Mouse (Mus musculus) hindbrain, embryonic 16.5 days (tissue): ENCODE measurements around the gene Vmn1r38. TPM values are rescaled to one million over a fixed set of nuclear protein-coding genes. Genes with fewer than 3 reads are reported as not detected.
"Not testable (repeated sequence)": the region's sequence is repeated elsewhere in the genome, so short reads cannot be mapped to it uniquely, and the experiment has no call there.

Experiments used
- ATAC-seq: fragments of 200-750 bp; cut with Nextera tagmentation; 2 replicates; pipeline ENCODE4 v1.8.0; 2017; ENCODE audit warnings: moderate TSS enrichment, moderate library complexity
- H3K27ac ChIP-seq: fragments of 300-500 bp; sonication (generic); 2 replicates; pipeline ENCODE4 v1.5.1; 2014; ENCODE audit warnings: low read depth, mild to moderate bottlenecking, control low read depth, low read length, moderate library complexity
- H3K27me3 ChIP-seq: fragments of 300-500 bp; sonication (generic); replicated peaks from 2 replicates; pipeline ENCODE4 v1.6.1; 2014; ENCODE audit warnings: low read length; ENCODE audit not compliant: control insufficient read depth, insufficient read depth
- H3K36me3 ChIP-seq: fragments of 300-500 bp; sonication (generic); 2 replicates; pipeline ENCODE4 v1.6.1; 2014; ENCODE audit warnings: mild to moderate bottlenecking, low read length, moderate library complexity, mixed read lengths; ENCODE audit not compliant: control insufficient read depth, insufficient read depth
- H3K4me1 ChIP-seq: fragments of 300-500 bp; sonication (generic); 2 replicates; pipeline ENCODE4 v1.6.1; 2014; ENCODE audit warnings: low read depth, low read length; ENCODE audit not compliant: control insufficient read depth, insufficient read depth
- H3K4me2 ChIP-seq: fragments of 300-500 bp; sonication (generic); 2 replicates; pipeline ENCODE4 v1.6.1; 2014; ENCODE audit warnings: mild to moderate bottlenecking, low read length, control low read depth, moderate library complexity
- H3K4me3 ChIP-seq: fragments of 300-500 bp; sonication (generic); 2 replicates; pipeline ENCODE4 v1.5.1; 2014; ENCODE audit warnings: mild to moderate bottlenecking, low read length, control low read depth, moderate library complexity
- H3K9ac ChIP-seq: fragments of 300-500 bp; sonication (generic); 2 replicates; pipeline ENCODE4 v1.6.1; 2014; ENCODE audit warnings: low read depth, mild to moderate bottlenecking, control low read depth, low read length, moderate library complexity
- H3K9me3 ChIP-seq: fragments of 300-500 bp; sonication (generic); 2 replicates; pipeline ENCODE4 v1.6.1; 2014; ENCODE audit warnings: mild to moderate bottlenecking, low read length, moderate library complexity; ENCODE audit not compliant: control insufficient read depth
- WGBS: fragments of 180-500 bp; shearing (Covaris S2); extraction: QIAGEN DNeasy Blood & Tissue Kit; methylation state at CpG from one replicate; pipeline ENCODE4 v1.1.7; 2014; 5-methylcytosine and 5-hydroxymethylcytosine counted together
- polyA plus RNA-seq: library from polyadenylated mRNA; unstranded; fragments of >200 nt; fragmentation: Nextera tagmentation; extraction: Ambion mirVana; gene quantifications from 2 replicates; pipeline ENCODE4 v1.2.1, GENCODE M21; 2015

Vmn1r38 gene
- polyA plus RNA-seq: not detected in 2 replicates

DNA sequence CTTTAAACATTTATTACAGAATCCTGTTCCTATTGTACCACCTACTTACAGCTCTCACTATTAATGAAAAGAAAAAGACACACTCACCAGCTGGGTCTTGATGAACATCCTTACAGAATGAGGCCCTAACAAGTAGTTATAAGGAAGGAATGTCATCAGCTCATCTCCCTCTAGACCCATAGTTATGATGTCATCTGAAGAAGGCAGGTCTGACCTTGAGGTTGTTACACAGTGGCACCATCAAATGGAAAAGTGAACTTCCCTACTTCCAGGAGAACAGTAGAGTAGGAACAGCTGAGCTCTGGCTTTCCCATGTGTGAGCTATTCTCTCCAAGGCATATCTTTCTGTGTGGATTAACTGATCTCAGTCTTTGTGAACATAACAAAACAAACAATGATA is at the start of gene Vmn1r38:
Vmn1r38 (minus strand) TSS at position 101 of the 400 bp plus-strand sequence.
- not testable (repeated sequence) for H3K9ac ChIP-seq, H3K36me3 ChIP-seq, H3K9me3 ChIP-seq, H3K27me3 ChIP-seq, H3K4me2 ChIP-seq, H3K27ac ChIP-seq, H3K4me1 ChIP-seq, H3K4me3 ChIP-seq, ATAC-seq

DNA sequence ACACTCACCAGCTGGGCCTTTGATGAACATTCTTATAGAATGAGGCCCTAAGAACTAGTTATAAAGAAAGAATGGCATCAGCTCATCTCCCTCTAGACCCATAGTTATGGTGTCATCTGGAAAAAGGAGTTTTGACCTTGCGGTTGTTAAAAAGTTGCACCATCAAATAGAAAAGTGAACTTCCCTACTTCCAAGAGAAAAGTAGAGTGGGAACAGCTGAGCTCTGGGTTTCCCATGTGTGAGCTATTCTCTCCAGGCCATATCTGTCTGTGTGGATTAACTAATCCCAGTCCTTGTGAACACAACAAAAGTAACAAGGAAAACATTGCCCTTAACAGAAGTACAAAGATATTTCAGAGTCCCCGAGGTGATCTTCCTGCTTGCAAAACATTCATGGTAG is 28.1 kb upstream of the Vmn1r38 start, which contains the start of gene Vmn1r39:
Vmn1r39 (minus strand) TSS at position 101 of the 400 bp plus-strand sequence.
- ATAC-seq: no peak
- 92% methylated on average over 2 of the region's 2 CpGs for WGBS
- Histone ChIP-seq H3K4me1 (no peaks in the 10 kb centered on the region), H3K9me3 (peaks cover 3% of the 10 kb centered on the region; the same call in 1 of the 2 replicates), H3K4me3 (no peak within 1 kb of the TSS), H3K4me2 (no peak within 1 kb of the TSS), H3K9ac (no peak within 1 kb of the TSS), H3K36me3 (no peaks in the 10 kb centered on the region), H3K27ac (no peak within 1 kb of the TSS), H3K27me3 (no peaks in the 10 kb centered on the region)

GRCm38 (mm10) chr6:66806311-66806710 is 23.9 kb upstream of the Vmn1r38 start:
- Histone ChIP-seq H3K4me2 (no peak overlapping the region), H3K27me3 (no peaks in the 10 kb centered on the region), H3K27ac (no peak overlapping the region), H3K9ac (no peak overlapping the region), H3K9me3 (no peaks in the 10 kb centered on the region), H3K4me3 (no peak overlapping the region), H3K4me1 (no peaks in the 10 kb centered on the region), H3K36me3 (no peaks in the 10 kb centered on the region)
- WGBS: 31% methylated on average over 1 of the region's 1 CpGs
- ATAC-seq: no peak

DNA sequence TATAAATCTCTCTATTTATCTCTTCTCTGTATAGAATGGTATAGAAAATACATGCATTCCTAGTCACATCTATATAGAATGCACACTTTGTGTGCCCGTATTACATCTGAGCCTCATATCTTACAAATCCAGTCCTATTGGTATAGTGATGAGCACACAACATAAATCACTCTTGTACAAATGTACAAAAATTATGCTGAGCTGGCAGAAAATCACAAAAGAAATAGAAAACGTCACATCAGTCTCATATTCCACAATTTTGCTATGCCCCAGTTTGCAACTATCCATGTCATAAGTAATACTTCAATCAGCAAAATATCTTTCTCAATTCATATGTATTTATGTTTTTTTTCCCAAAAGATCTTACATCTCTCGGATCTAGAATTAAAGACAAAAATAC is 23.3 kb upstream of the Vmn1r38 start:
- Histone ChIP-seq H3K9ac (no peak overlapping the region), H3K4me2 (no peak overlapping the region), H3K36me3 (no peaks in the 10 kb centered on the region), H3K4me3 (no peak overlapping the region), H3K27me3 (no peaks in the 10 kb centered on the region), H3K27ac (no peak overlapping the region), H3K4me1 (no peaks in the 10 kb centered on the region), H3K9me3 (no peaks in the 10 kb centered on the region)
- ATAC-seq: no peak
- 89% methylated on average over 3 of the region's 3 CpGs for WGBS

DNA sequence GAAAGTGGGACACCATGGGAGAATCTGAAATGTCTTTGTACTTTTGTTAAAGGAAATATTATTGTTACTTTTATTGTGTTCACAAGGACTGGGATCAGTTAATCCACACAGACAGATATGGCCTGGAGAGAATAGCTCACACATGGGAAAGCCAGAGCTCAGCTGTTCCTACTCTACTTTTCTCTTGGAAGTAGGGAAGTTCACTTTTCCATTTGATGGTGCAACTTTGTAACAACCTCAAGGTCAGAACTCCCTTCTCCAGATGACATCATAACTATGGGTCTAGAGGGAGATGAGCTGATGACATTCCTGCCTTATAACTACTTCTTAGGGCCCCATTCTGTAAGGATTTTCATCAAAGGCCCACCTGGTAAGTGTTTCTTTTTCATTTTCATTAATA is 53.3 kb downstream of the Vmn1r38 start, which contains the start of gene Vmn1r37:
Vmn1r37 (plus strand) TSS at position 301 of the 400 bp plus-strand sequence.
- not testable (repeated sequence) for ATAC-seq, H3K4me3 ChIP-seq, H3K9me3 ChIP-seq

More for the DNA sequence above, 53.3 kb downstream of the Vmn1r38 start, which contains the start of gene Vmn1r37:
- not testable (repeated sequence) for H3K27me3 ChIP-seq, H3K36me3 ChIP-seq, H3K27ac ChIP-seq, H3K4me1 ChIP-seq, H3K9ac ChIP-seq, H3K4me2 ChIP-seq

Other genes starting within 250 kb of the Vmn1r38 start
- 19.8 and 19.9 TPM in 2 replicates for gene Mad2l1, start 247.2 kb downstream of the Vmn1r38 start, polyA plus RNA-seq
- 0.05 and 0.08 TPM in 2 replicates for gene Vmn1r32, start 222.5 kb downstream of the Vmn1r38 start, polyA plus RNA-seq
- not detected in 2 replicates for gene Vmn1r33, start 164.3 kb downstream of the Vmn1r38 start, polyA plus RNA-seq
- gene Vmn1r34, start 138.7 kb downstream of the Vmn1r38 start, polyA plus RNA-seq: not detected in 2 replicates
- not detected in 2 replicates for gene Vmn1r35, start 96.7 kb downstream of the Vmn1r38 start, polyA plus RNA-seq
- not detected in 2 replicates for gene Vmn1r36, start 63.5 kb downstream of the Vmn1r38 start, polyA plus RNA-seq
- not detected in 2 replicates for gene Vmn1r37, start 53.2 kb downstream of the Vmn1r38 start, polyA plus RNA-seq
- gene Vmn1r39, start 28.0 kb upstream of the Vmn1r38 start, polyA plus RNA-seq: not detected in 2 replicates
- gene Gng12, start 113.8 kb upstream of the Vmn1r38 start, polyA plus RNA-seq: 70.0 and 76.9 TPM in 2 replicates